Mouse (Mus musculus) stomach, embryonic 16.5 days (tissue): ENCODE results near the gene Tnfrsf22. TPM values are rescaled to one million over a fixed set of nuclear protein-coding genes. Genes with fewer than 3 reads are reported as not detected.
"Not testable (repeated sequence)": the region's sequence is repeated elsewhere in the genome, so short reads cannot be mapped to it uniquely, and the experiment has no call there.

Experiments
- ATAC-seq: fragments of 200-750 bp; cut with Nextera tagmentation; 2 replicates; pipeline ENCODE4 v1.8.0; 2017; ENCODE audit warnings: moderate number of reproducible peaks, moderate TSS enrichment; ENCODE audit not compliant: insufficient read depth, low FRiP score
- H3K27ac ChIP-seq: fragments of 300-500 bp; sonication (generic); 2 replicates; pipeline ENCODE4 v1.5.1; 2014; ENCODE audit warnings: low read length
- H3K27me3 ChIP-seq: fragments of 300-500 bp; sonication (generic); 2 replicates; pipeline ENCODE4 v1.6.1; 2014; ENCODE audit warnings: low read length, control low read depth, mixed read lengths; ENCODE audit not compliant: control insufficient read depth, insufficient read depth
- H3K36me3 ChIP-seq: fragments of 300-500 bp; sonication (generic); 2 replicates; pipeline ENCODE4 v1.6.1; 2014; ENCODE audit warnings: low read length; ENCODE audit not compliant: control insufficient read depth, insufficient read depth
- H3K4me1 ChIP-seq: fragments of 300-500 bp; sonication (generic); 2 replicates; pipeline ENCODE4 v1.6.1; 2014; ENCODE audit warnings: low read length, control low read depth, mixed read lengths; ENCODE audit not compliant: control insufficient read depth, insufficient read depth
- H3K4me2 ChIP-seq: fragments of 300-500 bp; sonication (generic); 2 replicates; pipeline ENCODE4 v1.6.1; 2014; ENCODE audit warnings: low read depth, low read length, mixed read lengths
- H3K4me3 ChIP-seq: fragments of 300-500 bp; sonication (generic); replicated peaks from 2 replicates; pipeline ENCODE4 v1.5.1; 2014; ENCODE audit warnings: mild to moderate bottlenecking, low read length
- H3K9ac ChIP-seq: fragments of 300-500 bp; sonication (generic); 2 replicates; pipeline ENCODE4 v1.6.1; 2014; ENCODE audit warnings: low read length
- H3K9me3 ChIP-seq: fragments of 300-500 bp; sonication (generic); replicated peaks from 2 replicates; pipeline ENCODE4 v1.6.1; 2016; ENCODE audit warnings: low read length, control low read depth; ENCODE audit not compliant: control insufficient read depth
- WGBS: fragments of 180-500 bp; shearing (Covaris S2); extraction: QIAGEN DNeasy Blood & Tissue Kit; methylation state at CpG from one replicate; pipeline ENCODE4 v1.1.7; 2014; 5-methylcytosine and 5-hydroxymethylcytosine counted together
- polyA plus RNA-seq: library from polyadenylated mRNA; unstranded; fragments of >200 nt; fragmentation: Nextera tagmentation; extraction: Ambion mirVana; gene quantifications from 2 replicates; pipeline ENCODE4 v1.2.1, GENCODE M21; 2015

Gene Tnfrsf22
- polyA plus RNA-seq = 6.2 and 6.4 TPM in 2 replicates

GRCm38 (mm10) chr7:143649034-143649768 lies at the start of gene Tnfrsf22:
Tnfrsf22 (minus strand) TSS chr7:143649661.
- 3% methylated on average over 39 of the region's 39 CpGs for WGBS
- Histone ChIP-seq H3K9me3 (no peaks in the 10 kb centered on the region), H3K4me1 (no peaks in the 10 kb centered on the region), H3K4me2 (peak within 1 kb of the TSS; percentile 94), H3K36me3 (no peaks in the 10 kb centered on the region), H3K4me3 (peak within 1 kb of the TSS; percentile 65), H3K9ac (peak within 1 kb of the TSS; percentile 69), H3K27me3 (no peaks in the 10 kb centered on the region), H3K27ac (no peak within 1 kb of the TSS)
- ATAC-seq = peak; percentile 94

- H3K27me3 ChIP-seq = no peaks in the 10 kb centered on the region
- no peaks in the 10 kb centered on the region for H3K9me3 ChIP-seq
- H3K36me3 ChIP-seq = peaks cover 46% of the 10 kb centered on the region
- no peak overlapping the region for H3K4me2 ChIP-seq
- ATAC-seq = no peak
- H3K9ac ChIP-seq = no peak overlapping the region
- H3K4me3 ChIP-seq = no peak overlapping the region
- H3K27ac ChIP-seq = no peak overlapping the region
- no peaks in the 10 kb centered on the region for H3K4me1 ChIP-seq
- 71% methylated on average over 2 of the region's 2 CpGs for WGBS
Observed at GRCm38 (mm10) chr7:143696140-143696539, 46.7 kb upstream of the Tnfrsf22 start.

- 92% methylated on average over 7 of the region's 7 CpGs for WGBS
- H3K9me3 ChIP-seq = no peaks in the 10 kb centered on the region
- no peak for ATAC-seq
Observed at GRCm38 (mm10) chr7:143694550-143694949, 45.1 kb upstream of the Tnfrsf22 start.

DNA sequence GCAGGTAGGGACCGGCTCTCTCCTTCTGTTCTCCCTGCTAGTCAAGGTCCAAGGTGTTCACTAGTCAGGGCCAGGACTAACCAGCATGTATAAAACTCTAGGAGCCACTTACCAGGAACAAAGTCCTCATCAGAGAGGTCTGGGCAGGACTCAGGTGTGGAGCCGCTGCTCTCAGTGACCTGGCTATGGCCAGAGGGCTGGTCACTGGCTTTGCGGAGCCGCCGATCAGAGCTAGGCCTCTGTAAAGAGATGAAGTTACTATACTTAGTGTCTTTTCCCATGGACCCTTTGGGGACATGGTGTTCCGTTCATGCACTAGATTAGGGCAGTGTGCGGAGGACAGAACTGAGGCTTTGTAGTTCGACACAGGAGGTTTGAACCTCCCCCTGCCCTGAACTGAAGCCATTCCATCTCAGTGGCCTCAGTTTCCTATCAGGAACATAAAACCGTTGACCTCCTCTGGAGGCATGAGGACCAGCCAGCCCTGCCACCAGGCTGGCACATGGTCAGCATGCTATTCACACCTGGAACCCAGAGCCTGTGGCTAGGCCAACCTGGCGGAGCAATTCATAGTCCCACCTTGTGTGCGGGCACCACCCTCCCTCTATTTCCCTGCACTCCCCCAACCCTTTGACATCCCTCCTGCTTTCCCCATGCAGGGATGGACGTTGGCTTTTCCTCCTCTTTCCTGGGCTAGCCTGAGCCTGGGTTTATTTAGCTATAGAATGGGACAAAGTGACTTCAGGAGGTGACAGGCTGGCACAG lies 43.5 kb upstream of the Tnfrsf22 start:
- Histone ChIP-seq H3K4me1 (no peaks in the 10 kb centered on the region), H3K27me3 (no peaks in the 10 kb centered on the region), H3K36me3 (peaks cover 36% of the 10 kb centered on the region), H3K9ac (no peak overlapping the region), H3K9me3 (no peaks in the 10 kb centered on the region), H3K27ac (no peak overlapping the region), H3K4me2 (no peak overlapping the region), H3K4me3 (no peak overlapping the region)
- no peak for ATAC-seq
- WGBS = 93% methylated on average over 12 of the region's 12 CpGs

More at GRCm38 (mm10) chr7:143694550-143694949, 45.1 kb upstream of the Tnfrsf22 start:
- Histone ChIP-seq H3K4me1 (no peaks in the 10 kb centered on the region), H3K36me3 (peaks cover 39% of the 10 kb centered on the region), H3K27ac (no peak overlapping the region), H3K4me2 (no peak overlapping the region), H3K9ac (no peak overlapping the region), H3K4me3 (no peak overlapping the region), H3K27me3 (no peaks in the 10 kb centered on the region)

GRCm38 (mm10) chr7:143691909-143692308 lies 42.4 kb upstream of the Tnfrsf22 start:
- H3K4me2 ChIP-seq = no peak overlapping the region
- no peak overlapping the region for H3K27ac ChIP-seq
- H3K9me3 ChIP-seq = no peaks in the 10 kb centered on the region
- no peak overlapping the region for H3K9ac ChIP-seq
- H3K27me3 ChIP-seq = no peaks in the 10 kb centered on the region
- WGBS = 97% methylated on average over 4 of the region's 4 CpGs
- no peak overlapping the region for H3K4me3 ChIP-seq
- H3K36me3 ChIP-seq = peaks cover 29% of the 10 kb centered on the region
- no peaks in the 10 kb centered on the region for H3K4me1 ChIP-seq
- ATAC-seq = no peak

GRCm38 (mm10) chr7:143691181-143691580 lies 41.7 kb upstream of the Tnfrsf22 start:
- Histone ChIP-seq H3K27me3 (no peaks in the 10 kb centered on the region), H3K9me3 (no peaks in the 10 kb centered on the region), H3K4me2 (no peak overlapping the region), H3K4me3 (no peak overlapping the region), H3K9ac (no peak overlapping the region), H3K4me1 (no peaks in the 10 kb centered on the region), H3K27ac (peak overlapping the region; percentile 26; the same call in 1 of the 2 replicates), H3K36me3 (peaks cover 21% of the 10 kb centered on the region)
- peak; percentile 35; the same call in 1 of the 2 replicates for ATAC-seq
- WGBS = 87% methylated on average over 5 of the region's 5 CpGs

- H3K27me3 ChIP-seq = no peaks in the 10 kb centered on the region
- H3K4me1 ChIP-seq = no peaks in the 10 kb centered on the region
- H3K4me2 ChIP-seq = no peak overlapping the region
- H3K9ac ChIP-seq = no peak overlapping the region
- H3K36me3 ChIP-seq = peaks cover 21% of the 10 kb centered on the region
- ATAC-seq = no peak
- H3K9me3 ChIP-seq = no peaks in the 10 kb centered on the region
- no peak overlapping the region for H3K4me3 ChIP-seq
- no peak overlapping the region for H3K27ac ChIP-seq
- 63% methylated on average over 4 of the region's 4 CpGs for WGBS
Observed at GRCm38 (mm10) chr7:143689946-143690345, 40.5 kb upstream of the Tnfrsf22 start.

GRCm38 (mm10) chr7:143689481-143689880 lies 40.0 kb upstream of the Tnfrsf22 start:
- H3K4me3 ChIP-seq = no peak overlapping the region
- no peak overlapping the region for H3K4me2 ChIP-seq
- no peak overlapping the region for H3K9ac ChIP-seq
- WGBS = 69% methylated on average over 7 of the region's 7 CpGs
- no peak overlapping the region for H3K27ac ChIP-seq
- H3K36me3 ChIP-seq = peaks cover 21% of the 10 kb centered on the region
- H3K4me1 ChIP-seq = no peaks in the 10 kb centered on the region
- no peaks in the 10 kb centered on the region for H3K9me3 ChIP-seq
- H3K27me3 ChIP-seq = no peaks in the 10 kb centered on the region
- ATAC-seq = no peak

GRCm38 (mm10) chr7:143686676-143687075 lies 37.2 kb upstream of the Tnfrsf22 start:
- H3K9ac ChIP-seq, H3K36me3 ChIP-seq, H3K27me3 ChIP-seq, H3K4me3 ChIP-seq, H3K9me3 ChIP-seq, H3K27ac ChIP-seq, ATAC-seq, H3K4me2 ChIP-seq, H3K4me1 ChIP-seq: not testable (repeated sequence)
- 79% methylated on average over 3 of the region's 3 CpGs for WGBS
